Mouse (Mus musculus) heart, embryonic 16.5 days (tissue): ENCODE results near the gene Zbtb38. TPM values are rescaled to one million over a fixed set of nuclear protein-coding genes. Genes with fewer than 3 reads are reported as not detected.

Experiments used
- ATAC-seq: fragments of 200-750 bp; cut with Nextera tagmentation; replicated peaks from 2 replicates; pipeline ENCODE4 v1.8.0; 2017; ENCODE audit warnings: moderate number of reproducible peaks; ENCODE audit not compliant: insufficient read depth, low FRiP score; ENCODE audit errors: extremely low read depth
- H3K27ac ChIP-seq: fragments of 300-500 bp; sonication (generic); 2 replicates; pipeline ENCODE4 v1.5.1; 2014; ENCODE audit warnings: mild to moderate bottlenecking, low read length, control low read depth, moderate library complexity
- H3K27me3 ChIP-seq: fragments of 300-500 bp; sonication (generic); 2 replicates; pipeline ENCODE4 v1.6.1; 2014; ENCODE audit warnings: low read length, mixed read lengths; ENCODE audit not compliant: control insufficient read depth, insufficient read depth
- H3K36me3 ChIP-seq: fragments of 300-500 bp; sonication (generic); 2 replicates; pipeline ENCODE4 v1.6.1; 2014; ENCODE audit not compliant: control insufficient read depth, insufficient read depth
- H3K4me1 ChIP-seq: fragments of 300-500 bp; sonication (generic); 2 replicates; pipeline ENCODE4 v1.6.1; 2014; ENCODE audit warnings: low read length, mixed read lengths; ENCODE audit not compliant: control insufficient read depth, insufficient read depth
- H3K4me2 ChIP-seq: fragments of 300-500 bp; sonication (generic); 2 replicates; pipeline ENCODE4 v1.6.1; 2014; ENCODE audit warnings: low read depth, mild to moderate bottlenecking, control low read depth, low read length
- H3K4me3 ChIP-seq: fragments of 300-500 bp; sonication (generic); 2 replicates; pipeline ENCODE4 v1.5.1; 2014; ENCODE audit warnings: mild to moderate bottlenecking, control low read depth, low read length
- H3K9ac ChIP-seq: fragments of 300-500 bp; sonication (generic); 2 replicates; pipeline ENCODE4 v1.6.1; 2014; ENCODE audit warnings: low read length, control low read depth
- H3K9me3 ChIP-seq: fragments of 300-500 bp; sonication (generic); replicated peaks from 2 replicates; pipeline ENCODE4 v1.6.1; 2016; ENCODE audit warnings: low read length; ENCODE audit not compliant: control insufficient read depth
- WGBS: fragments of 180-500 bp; shearing (Covaris S2); extraction: QIAGEN DNeasy Blood & Tissue Kit; methylation state at CpG from one replicate; pipeline ENCODE4 v1.1.7; 2014; 5-methylcytosine and 5-hydroxymethylcytosine counted together
- polyA plus RNA-seq: library from polyadenylated mRNA; unstranded; fragments of >200 nt; fragmentation: Nextera tagmentation; extraction: Ambion mirVana; gene quantifications from 2 replicates; pipeline ENCODE4 v1.2.1, GENCODE M21; 2015

Gene Zbtb38
- polyA plus RNA-seq: 28.3 and 29.6 TPM in 2 replicates

- Histone ChIP-seq H3K27ac (peak within 1 kb of the TSS; percentile 82), H3K27me3 (no peaks in the 10 kb centered on the region), H3K4me1 (peaks cover 17% of the 10 kb centered on the region), H3K4me2 (peak within 1 kb of the TSS; percentile 54), H3K4me3 (peak within 1 kb of the TSS; percentile 24), H3K36me3 (peaks cover 12% of the 10 kb centered on the region), H3K9ac (peak within 1 kb of the TSS; percentile 11), H3K9me3 (0 out of 2 replicates have a peak, but pooled peaks cover 2% of the 10 kb centered on the region)
- ATAC-seq: peak; percentile 88
- 23% methylated on average over 15 of the region's 15 CpGs for WGBS
Measured at GRCm38 (mm10) chr9:96752603-96753114, at the start of gene Zbtb38. Zbtb38 (minus strand) TSS chr9:96752831.

GRCm38 (mm10) chr9:96800131-96800825 is 47.6 kb upstream of the Zbtb38 start:
- no peaks in the 10 kb centered on the region for H3K36me3 ChIP-seq
- no peak for ATAC-seq
- H3K9ac ChIP-seq: no peak overlapping the region
- no peak overlapping the region for H3K4me2 ChIP-seq
- WGBS: 17% methylated on average over 5 of the region's 5 CpGs
- H3K4me3 ChIP-seq: no peak overlapping the region
- H3K27me3 ChIP-seq: no peaks in the 10 kb centered on the region
- H3K27ac ChIP-seq: no peak overlapping the region
- H3K9me3 ChIP-seq: no peaks in the 10 kb centered on the region
- peaks cover 1% of the 10 kb centered on the region; the same call in 1 of the 2 replicates for H3K4me1 ChIP-seq

- Histone ChIP-seq H3K4me1 (peaks cover 2% of the 10 kb centered on the region; the same call in 1 of the 2 replicates), H3K27me3 (no peaks in the 10 kb centered on the region), H3K9me3 (no peaks in the 10 kb centered on the region), H3K36me3 (no peaks in the 10 kb centered on the region), H3K4me2 (no peak overlapping the region), H3K4me3 (no peak overlapping the region), H3K9ac (no peak overlapping the region), H3K27ac (no peak overlapping the region)
- no peak for ATAC-seq
- WGBS: 84% methylated on average over 3 of the region's 3 CpGs
Measured at GRCm38 (mm10) chr9:96797311-96797710, 44.7 kb upstream of the Zbtb38 start.

- Histone ChIP-seq H3K4me3 (peak overlapping the region; percentile 49), H3K4me2 (peak overlapping the region; percentile 68), H3K27ac (peak overlapping the region; percentile 45), H3K4me1 (peaks cover 2% of the 10 kb centered on the region; the same call in 1 of the 2 replicates), H3K9ac (peak overlapping the region; percentile 71), H3K27me3 (no peaks in the 10 kb centered on the region), H3K36me3 (no peaks in the 10 kb centered on the region), H3K9me3 (no peaks in the 10 kb centered on the region)
- 6% methylated on average over 10 of the region's 10 CpGs for WGBS
- ATAC-seq: peak; percentile 80
Measured at GRCm38 (mm10) chr9:96795399-96795928, 42.8 kb upstream of the Zbtb38 start.

- Histone ChIP-seq H3K27me3 (no peaks in the 10 kb centered on the region), H3K4me1 (peaks cover 2% of the 10 kb centered on the region; the same call in 1 of the 2 replicates), H3K4me3 (no peak overlapping the region), H3K9me3 (no peaks in the 10 kb centered on the region), H3K9ac (no peak overlapping the region), H3K27ac (no peak overlapping the region), H3K4me2 (no peak overlapping the region), H3K36me3 (no peaks in the 10 kb centered on the region)
- ATAC-seq: no peak
- WGBS: 91% methylated on average over 2 of the region's 2 CpGs
Measured at GRCm38 (mm10) chr9:96794601-96795000, 42.0 kb upstream of the Zbtb38 start.

- Histone ChIP-seq H3K4me3 (no peak overlapping the region), H3K9me3 (no peaks in the 10 kb centered on the region), H3K27ac (no peak overlapping the region), H3K9ac (no peak overlapping the region), H3K27me3 (no peaks in the 10 kb centered on the region), H3K4me1 (peaks cover 2% of the 10 kb centered on the region; the same call in 1 of the 2 replicates), H3K36me3 (no peaks in the 10 kb centered on the region), H3K4me2 (no peak overlapping the region)
- WGBS: 75% methylated on average over 2 of the region's 2 CpGs
- no peak for ATAC-seq
Measured at GRCm38 (mm10) chr9:96792543-96792942, 39.9 kb upstream of the Zbtb38 start.

- 41% methylated on average over 4 of the region's 4 CpGs for WGBS
- H3K36me3 ChIP-seq: no peaks in the 10 kb centered on the region
- ATAC-seq: no peak
Measured at GRCm38 (mm10) chr9:96790389-96791007, 37.9 kb upstream of the Zbtb38 start.

GRCm38 (mm10) chr9:96789906-96790305 is 37.3 kb upstream of the Zbtb38 start:
- 68% methylated on average over 3 of the region's 3 CpGs for WGBS
- Histone ChIP-seq H3K4me1 (no peaks in the 10 kb centered on the region), H3K36me3 (no peaks in the 10 kb centered on the region), H3K9ac (no peak overlapping the region), H3K27ac (no peak overlapping the region), H3K4me3 (no peak overlapping the region), H3K9me3 (no peaks in the 10 kb centered on the region), H3K27me3 (no peaks in the 10 kb centered on the region), H3K4me2 (no peak overlapping the region)
- no peak for ATAC-seq

More at GRCm38 (mm10) chr9:96790389-96791007, 37.9 kb upstream of the Zbtb38 start:
- H3K4me2 ChIP-seq: no peak overlapping the region
- 0 out of 2 replicates have a peak, but pooled peaks cover 2% of the 10 kb centered on the region for H3K4me1 ChIP-seq
- no peaks in the 10 kb centered on the region for H3K27me3 ChIP-seq
- H3K27ac ChIP-seq: no peak overlapping the region
- no peak overlapping the region for H3K4me3 ChIP-seq
- H3K9me3 ChIP-seq: no peaks in the 10 kb centered on the region
- no peak overlapping the region for H3K9ac ChIP-seq

GRCm38 (mm10) chr9:96787797-96788196 is 35.2 kb upstream of the Zbtb38 start:
- H3K36me3 ChIP-seq: no peaks in the 10 kb centered on the region
- H3K9ac ChIP-seq: no peak overlapping the region
- no peak overlapping the region for H3K4me2 ChIP-seq
- H3K27me3 ChIP-seq: no peaks in the 10 kb centered on the region
- no peak overlapping the region for H3K27ac ChIP-seq
- 81% methylated on average over 10 of the region's 10 CpGs for WGBS
- H3K4me1 ChIP-seq: peaks cover 7% of the 10 kb centered on the region
- ATAC-seq: no peak
- H3K9me3 ChIP-seq: no peaks in the 10 kb centered on the region
- no peak overlapping the region for H3K4me3 ChIP-seq
